Mouse (Mus musculus) cerebellum, adult 2 months (tissue): ENCODE measurements at regions not wholly inside any gene's neighbourhood (a gene's known extent, or its start where the extent isn't known, plus 50 kb on each side); places are given as distances from the start of the nearest gene placed in this dataset.

Source experiments
- DNase-seq, 2 experiments: peaks; one replicate each; pipeline ENCODE4 v3.0.0; 2021
- H3K27ac ChIP-seq: fragments of 200-500 bp; 2 replicates; pipeline ENCODE4 v1.5.1; 2012; ENCODE audit warnings: low read length, control low read depth, inconsistent platforms; ENCODE audit not compliant: insufficient read depth
- H3K27me3 ChIP-seq: fragments of 200-500 bp; 2 replicates; pipeline ENCODE4 v1.6.1; 2012; ENCODE audit warnings: inconsistent platforms, mild to moderate bottlenecking, low read length, moderate library complexity; ENCODE audit not compliant: control insufficient read depth, insufficient read depth
- H3K4me1 ChIP-seq: fragments of 200-500 bp; 2 replicates; pipeline ENCODE4 v1.6.1; 2011; ENCODE audit warnings: low read length; ENCODE audit not compliant: control insufficient read depth, insufficient read depth
- H3K4me3 ChIP-seq: fragments of 200-500 bp; replicated peaks from 2 replicates; pipeline ENCODE3; 2011; ENCODE audit warnings: mild to moderate bottlenecking, low read depth, low read length, control low read depth; ENCODE audit not compliant: insufficient read depth
- CTCF ChIP-seq: fragments of 200-500 bp; IDR thresholded peaks from 2 replicates; pipeline ENCODE4 v1.5.1; 2011; ENCODE audit warnings: low read depth, mild to moderate bottlenecking, control low read depth, low read length, moderate library complexity, borderline replicate concordance; ENCODE audit not compliant: insufficient read depth
- POLR2A ChIP-seq: fragments of 200-500 bp; IDR thresholded peaks from 2 replicates; pipeline ENCODE4 v1.6.1; 2011; ENCODE audit warnings: low read length, control low read depth, borderline replicate concordance; ENCODE audit not compliant: insufficient read depth
- WGBS: fragments of 180-500 bp; shearing (Covaris S2); methylation state at CpG from one replicate; pipeline ENCODE4 v1.1.7; 2018; 5-methylcytosine and 5-hydroxymethylcytosine counted together

- H3K27me3 ChIP-seq: no peaks in the 10 kb centered on the region
- TF ChIP-seq POLR2A (no peak), CTCF (no peak)
- DNase-seq: peak in 1 of 2 experiments; percentile 21
- H3K4me1 ChIP-seq: no peaks in the 10 kb centered on the region
- WGBS: 9% methylated on average over 11 of the region's 11 CpGs
- no peak overlapping the region for H3K27ac ChIP-seq
- no peak overlapping the region for H3K4me3 ChIP-seq
Observed at GRCm38 (mm10) chr17:67548966-67549700, 83.4 kb downstream of the Lrrc30 start.

DNA sequence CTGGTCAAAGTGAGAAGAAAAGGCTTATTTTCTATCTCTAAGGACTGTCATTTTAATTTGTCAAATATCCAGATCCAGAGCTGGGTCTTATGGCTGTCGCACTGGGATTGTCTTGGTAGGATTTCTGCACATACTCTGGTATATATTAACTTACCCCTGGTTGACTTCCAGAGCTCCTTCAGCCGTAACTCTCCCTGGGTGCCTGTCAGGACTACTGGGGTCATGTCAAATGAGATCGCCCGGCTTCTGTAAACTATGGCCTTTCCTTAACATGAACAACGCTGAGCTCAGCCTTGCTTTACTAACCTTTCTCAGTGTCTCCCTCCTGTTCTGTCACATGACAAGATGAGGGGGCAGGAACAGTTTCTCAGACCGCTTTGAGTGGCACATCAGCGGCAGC lies 88.1 kb downstream of the Lrrc30 start:
- H3K4me3 ChIP-seq: no peak overlapping the region
- no peak overlapping the region for H3K27ac ChIP-seq
- TF ChIP-seq POLR2A (no peak), CTCF (no peak)
- DNase-seq: no peak
- H3K27me3 ChIP-seq: no peaks in the 10 kb centered on the region
- 88% methylated on average over 7 of the region's 7 CpGs for WGBS
- H3K4me1 ChIP-seq: no peaks in the 10 kb centered on the region

- TF ChIP-seq POLR2A (no peak), CTCF (no peak)
- no peaks in the 10 kb centered on the region for H3K27me3 ChIP-seq
Observed at GRCm38 (mm10) chr17:67532331-67532730, 100.2 kb downstream of the Lrrc30 start.

DNA sequence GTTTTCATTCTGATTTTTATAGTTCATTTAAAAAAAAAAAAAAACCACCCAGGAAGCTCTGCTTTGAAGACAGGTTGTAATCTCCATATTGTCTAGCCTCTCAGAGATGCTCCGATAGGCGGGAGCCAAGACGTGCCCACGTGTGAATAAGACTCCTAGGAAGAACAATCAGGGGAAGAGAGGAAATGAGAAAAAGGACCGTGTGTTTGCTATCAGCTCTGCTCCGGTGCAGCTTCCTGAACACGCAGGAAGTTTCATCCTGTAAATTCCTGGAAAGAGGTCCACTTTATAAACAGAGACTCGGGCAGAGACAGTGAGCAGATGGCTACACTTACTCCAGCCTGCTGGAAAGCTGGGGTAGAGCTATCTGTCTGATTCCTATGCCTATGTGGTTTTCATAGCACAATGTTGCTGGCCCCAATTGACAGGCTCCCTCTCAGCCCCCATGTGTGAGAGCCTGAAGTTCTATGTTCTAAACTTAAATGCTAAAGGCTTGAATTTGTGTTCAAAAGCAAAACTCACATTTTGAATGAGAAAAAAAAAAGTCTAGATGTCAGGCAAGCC lies 111.6 kb downstream of the Lrrc30 start:
- no peak for TF ChIP-seq POLR2A
- TF ChIP-seq CTCF: no peak

More at GRCm38 (mm10) chr17:67532331-67532730, 100.2 kb downstream of the Lrrc30 start:
- Histone ChIP-seq H3K4me3 (no peak overlapping the region), H3K27ac (no peak overlapping the region), H3K4me1 (no peaks in the 10 kb centered on the region)
- no peak for DNase-seq

DNA sequence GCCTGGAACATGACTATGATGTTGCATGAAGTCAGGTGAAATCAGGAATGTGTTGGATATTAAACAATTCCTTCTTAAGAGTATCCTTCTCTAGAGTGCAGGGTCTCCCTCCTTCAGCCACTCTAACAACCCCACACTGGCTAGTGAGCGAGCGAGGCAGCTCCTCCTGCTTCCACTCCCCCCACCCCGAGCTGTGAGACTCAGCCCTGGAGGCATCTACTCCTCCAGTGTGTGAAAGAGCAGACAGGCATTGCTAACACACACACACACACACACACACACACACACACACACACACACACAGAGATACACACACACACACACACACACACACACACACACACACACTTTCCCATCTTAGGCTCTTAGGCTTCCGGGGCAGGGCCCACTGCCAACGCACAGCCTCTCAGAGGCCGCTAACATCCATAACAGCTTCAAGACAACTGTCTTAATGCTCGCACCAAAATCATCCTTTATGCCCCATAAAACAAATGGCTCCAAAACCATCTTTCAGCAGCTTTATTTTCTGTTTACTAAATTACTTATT lies 116.8 kb downstream of the Lrrc30 start:
- Histone ChIP-seq H3K27me3 (no peaks in the 10 kb centered on the region; the same call in 1 of the 2 replicates), H3K27ac (no peak overlapping the region), H3K4me3 (no peak overlapping the region), H3K4me1 (peaks cover 3% of the 10 kb centered on the region; the same call in 1 of the 2 replicates)
- 78% methylated on average over 7 of the region's 7 CpGs for WGBS
- TF ChIP-seq POLR2A: no peak
- no peak for DNase-seq

More for the DNA sequence above, 111.6 kb downstream of the Lrrc30 start:
- Histone ChIP-seq H3K4me3 (no peak overlapping the region), H3K4me1 (no peaks in the 10 kb centered on the region), H3K27me3 (no peaks in the 10 kb centered on the region; the same call in 1 of the 2 replicates), H3K27ac (no peak overlapping the region)
- no peak for DNase-seq
- 44% methylated on average over 8 of the region's 8 CpGs for WGBS

GRCm38 (mm10) chr17:67514387-67515241 lies 117.9 kb downstream of the Lrrc30 start:
- Histone ChIP-seq H3K4me3 (no peak overlapping the region), H3K27ac (no peak overlapping the region), H3K4me1 (peaks cover 6% of the 10 kb centered on the region; the same call in 1 of the 2 replicates), H3K27me3 (no peaks in the 10 kb centered on the region; the same call in 1 of the 2 replicates)
- WGBS: 80% methylated on average over 9 of the region's 9 CpGs
- DNase-seq: no peak
- TF ChIP-seq CTCF (no peak), POLR2A (no peak)

GRCm38 (mm10) chr17:67512699-67513450 lies 119.6 kb downstream of the Lrrc30 start:
- peaks cover 7% of the 10 kb centered on the region; the same call in 1 of the 2 replicates for H3K4me1 ChIP-seq
- no peak overlapping the region for H3K27ac ChIP-seq
- DNase-seq: no peak
- TF ChIP-seq CTCF: no peak
- no peak for TF ChIP-seq POLR2A
- H3K27me3 ChIP-seq: no peaks in the 10 kb centered on the region; the same call in 1 of the 2 replicates
- H3K4me3 ChIP-seq: no peak overlapping the region
- 74% methylated on average over 6 of the region's 6 CpGs for WGBS
